Mouse (Mus musculus) gastrocnemius, adult 2 months (tissue): Measurements from ENCODE around the gene 4930550C14Rik. TPM values are rescaled to one million over a fixed set of nuclear protein-coding genes. Genes with fewer than 3 reads are reported as not detected.

ENCODE experiments used
- DNase-seq: peaks from one replicate; pipeline ENCODE4 v3.0.0; 2022
- H3K27ac ChIP-seq: fragments of 200-600 bp; 2 replicates; pipeline ENCODE4 v1.8.1; 2022; ENCODE audit warnings: mild to moderate bottlenecking
- H3K4me3 ChIP-seq: fragments of 200-600 bp; 2 replicates; pipeline ENCODE4 v1.8.1; 2022; ENCODE audit warnings: mild to moderate bottlenecking, moderate library complexity
- CTCF ChIP-seq: fragments of 200-600 bp; IDR thresholded peaks from 2 replicates; pipeline ENCODE4 v1.8.1; 2022; ENCODE audit warnings: antibody characterized with exemption, mild to moderate bottlenecking, moderate library complexity
- intact Hi-C: fragments of 180-260 bp; cut with DNase I; formaldehyde crosslinking; loops from one replicate; pipeline ENCODE4 v1.15.1; 2025
- microRNA-seq: library from miRNA; unstranded; fragments of <30 nt; microRNA quantifications from one replicate; pipeline ENCODE4 v1.2.0, GENCODE M21; 2021
- total RNA-seq, 2 experiments: library from RNA; stranded (reverse); gene quantifications; 2 replicates each; pipeline ENCODE4 v1.2.3; 2021

4930550C14Rik gene
- total RNA-seq, 2 experiments from 2014 or later, result 0.39 TPM; not detected in 1

GRCm38 (mm10) chr9:53409427-53409826 lies 7.3 kb downstream of the 4930550C14Rik start:
- intact Hi-C loops, result no loop called here
- Histone ChIP-seq H3K27ac (no peak overlapping the region), H3K4me3 (no peak overlapping the region)
- no peak for DNase-seq
- no peak for TF ChIP-seq CTCF

GRCm38 (mm10) chr9:53422133-53422896 lies 20.2 kb downstream of the 4930550C14Rik start:
- DNase-seq, result no peak
- H3K27ac ChIP-seq, result no peak overlapping the region
- no peak for TF ChIP-seq CTCF
- intact Hi-C loops, result no loop called here
- H3K4me3 ChIP-seq, result no peak overlapping the region

GRCm38 (mm10) chr9:53426726-53427125 lies 24.6 kb downstream of the 4930550C14Rik start:
- no peak for TF ChIP-seq CTCF
- DNase-seq, result no peak
- Histone ChIP-seq H3K4me3 (no peak overlapping the region), H3K27ac (no peak overlapping the region)
- intact Hi-C loops, result no loop called here

- intact Hi-C loops, result no loop called here
- Histone ChIP-seq H3K4me3 (no peak overlapping the region), H3K27ac (no peak overlapping the region)
- no peak for TF ChIP-seq CTCF
- DNase-seq, result no peak
These were observed 25.5 kb downstream of the 4930550C14Rik start for GRCm38 (mm10) chr9:53427638-53428037.

- H3K4me3 ChIP-seq, result no peak overlapping the region
- no peak overlapping the region for H3K27ac ChIP-seq
- no peak for DNase-seq
- intact Hi-C loops, result no loop called here
- no peak for TF ChIP-seq CTCF
These were observed 33.9 kb downstream of the 4930550C14Rik start for GRCm38 (mm10) chr9:53435830-53436570.

- no peak for DNase-seq
- no peak for TF ChIP-seq CTCF
- no peak overlapping the region for H3K27ac ChIP-seq
- intact Hi-C loops, result no loop called here
- H3K4me3 ChIP-seq, result no peak overlapping the region
These were observed 48.5 kb downstream of the 4930550C14Rik start for GRCm38 (mm10) chr9:53450609-53451008.

GRCm38 (mm10) chr9:53452038-53452437 lies 49.9 kb downstream of the 4930550C14Rik start:
- no peak overlapping the region for H3K4me3 ChIP-seq
- intact Hi-C loops, result no loop called here
- no peak for DNase-seq
- no peak for TF ChIP-seq CTCF
- no peak overlapping the region for H3K27ac ChIP-seq

- no peak for TF ChIP-seq CTCF
- DNase-seq, result no peak
- intact Hi-C loops, result no loop called here
- no peak overlapping the region for H3K27ac ChIP-seq
- no peak overlapping the region for H3K4me3 ChIP-seq
These were observed 70.8 kb downstream of the 4930550C14Rik start for GRCm38 (mm10) chr9:53472806-53473518.

Small RNA genes lying within 50 kb of the gene (microRNA-seq; reads per million reads assigned to microRNA genes)
- gene Mir130c, result not detected

Other genes with a start within 250 kb of the 4930550C14Rik start
- gene Ddx10, start 154.3 kb upstream of the 4930550C14Rik start, total RNA-seq, result 10 to 100 TPM in 1 of 2 experiments, 1 to 10 TPM in 1; 9.9 to 10.7 TPM
- gene Exph5, start 100.7 kb upstream of the 4930550C14Rik start, total RNA-seq, result 1 to 10 TPM in 1 of 2 experiments, under 1 TPM in 1; 0.67 to 1.6 TPM
- 1 to 10 TPM; 4.2 to 5.4 TPM for gene Kdelc2, start 18.3 kb upstream of the 4930550C14Rik start, total RNA-seq
- 1 to 10 TPM; 5.7 to 6.7 TPM for gene Atm, start 134.4 kb downstream of the 4930550C14Rik start, total RNA-seq
- 1 to 10 TPM; 4.7 to 4.9 TPM for gene Npat, start 134.7 kb downstream of the 4930550C14Rik start, total RNA-seq
- 100 to 1,000 TPM; 116 to 180 TPM for gene Acat1, start 208.1 kb downstream of the 4930550C14Rik start, total RNA-seq